Mouse (Mus musculus) liver, embryonic 14 days (tissue): ENCODE measurements around the gene Obsl1. TPM values are rescaled to one million over a fixed set of nuclear protein-coding genes. Genes with fewer than 3 reads are reported as not detected.

ENCODE experiments used
- polyA plus RNA-seq: library from polyadenylated mRNA; depleted of rRNA; stranded (reverse); fragments of >200 nt; gene quantifications from 2 replicates; pipeline ENCODE4 v1.2.3, GENCODE M21; 2012; rRNA removed

Obsl1 gene
- polyA plus RNA-seq, result 8.2 and 10.1 TPM in 2 replicates

DNA sequence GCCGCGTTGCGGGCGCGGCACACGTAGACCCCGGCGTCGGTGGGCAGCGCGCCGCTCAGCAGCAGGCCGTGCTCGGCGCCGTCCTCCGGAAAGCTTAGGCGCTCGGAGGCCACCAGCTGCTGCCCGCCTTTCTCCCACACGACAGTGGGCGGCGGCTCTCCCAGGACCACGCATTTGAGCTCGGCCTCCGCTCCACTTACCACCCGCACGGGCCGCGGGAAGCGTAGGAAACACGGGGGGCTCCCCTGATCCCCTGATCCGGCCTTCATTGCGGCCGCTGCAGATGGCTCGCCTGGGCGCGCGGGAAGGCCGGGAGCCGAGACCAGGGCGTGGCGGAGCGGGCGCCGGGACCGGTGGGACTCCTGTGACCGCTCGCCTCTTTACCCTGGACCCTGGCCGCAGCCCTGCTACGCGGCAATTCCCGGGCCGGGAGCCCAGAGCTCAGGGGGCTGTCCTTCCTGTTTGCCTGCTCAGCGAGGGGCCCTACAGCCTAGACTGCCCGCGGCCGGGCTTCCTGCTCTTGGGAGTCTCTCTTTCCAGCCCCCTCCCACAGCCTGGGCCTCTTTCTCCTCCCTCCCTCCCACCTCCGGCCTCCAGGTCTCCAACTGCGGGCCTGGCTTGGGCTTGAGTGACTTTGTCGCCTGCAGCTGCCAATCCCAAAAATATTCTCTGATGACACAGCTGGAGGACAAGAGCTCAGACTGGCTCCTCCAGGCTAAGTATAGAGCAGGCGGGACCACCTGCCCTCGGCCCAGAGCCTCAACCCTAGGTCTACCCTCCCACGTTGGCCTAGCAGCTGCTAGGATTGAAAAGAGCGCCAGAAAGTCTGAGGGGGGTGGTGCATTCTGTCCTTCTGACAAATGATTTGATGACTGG is at the start of gene Obsl1:
Gene Obsl1 (minus strand): TSS at position 497 of the 876 bp plus-strand sequence.

DNA sequence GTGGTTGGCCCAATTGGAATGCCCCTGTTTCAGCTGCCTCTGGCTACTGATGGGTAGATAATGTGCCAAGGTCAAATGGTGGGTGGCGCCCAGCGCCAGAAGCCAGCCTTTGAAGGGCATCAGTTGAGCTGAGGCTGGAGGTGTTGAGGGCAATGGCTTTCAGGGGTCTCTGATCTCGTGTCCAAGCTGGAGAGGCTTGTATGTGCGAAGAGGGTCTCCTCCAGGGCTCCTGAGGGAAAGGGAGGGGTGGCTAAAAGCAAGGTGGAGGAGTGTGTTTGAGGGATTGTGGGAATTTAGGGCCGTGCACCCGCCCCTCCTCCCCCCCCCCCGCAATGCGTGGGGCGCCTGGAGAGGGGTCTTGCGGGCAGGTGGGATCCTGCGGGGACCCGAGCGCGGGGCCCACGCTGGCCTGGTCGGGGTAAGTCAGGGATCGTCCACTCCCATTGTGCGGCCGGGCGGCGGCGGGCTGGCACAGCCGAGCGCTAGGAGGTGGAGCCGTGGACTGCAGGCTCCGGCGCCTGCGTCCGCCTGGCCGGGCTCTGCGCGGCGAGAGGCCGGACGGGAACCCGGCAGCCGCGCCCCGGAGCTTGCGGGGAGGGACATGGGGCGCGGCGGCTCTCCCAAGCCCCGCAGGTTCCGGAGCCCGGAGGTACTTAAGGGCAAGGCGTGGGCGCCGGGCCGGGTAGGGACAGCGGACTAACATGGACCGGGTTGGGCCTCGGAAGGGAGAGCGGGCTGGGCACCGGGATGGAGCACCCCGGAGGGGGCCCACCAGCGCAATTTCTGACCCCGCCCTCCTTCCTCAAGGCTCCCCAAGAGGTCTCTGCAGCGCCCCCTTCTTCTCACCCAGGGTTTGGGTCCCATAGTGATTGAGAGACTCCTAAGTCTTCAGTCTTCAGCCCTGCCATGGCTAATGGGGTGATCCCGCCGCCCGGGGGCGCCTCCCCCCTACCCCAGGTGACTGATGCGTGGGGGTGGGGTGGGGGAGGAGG is 40.0 kb upstream of the Obsl1 start, which contains the start of gene Slc4a3:
Gene Slc4a3 (plus strand): TSS at position 302 of the 992 bp plus-strand sequence.

DNA sequence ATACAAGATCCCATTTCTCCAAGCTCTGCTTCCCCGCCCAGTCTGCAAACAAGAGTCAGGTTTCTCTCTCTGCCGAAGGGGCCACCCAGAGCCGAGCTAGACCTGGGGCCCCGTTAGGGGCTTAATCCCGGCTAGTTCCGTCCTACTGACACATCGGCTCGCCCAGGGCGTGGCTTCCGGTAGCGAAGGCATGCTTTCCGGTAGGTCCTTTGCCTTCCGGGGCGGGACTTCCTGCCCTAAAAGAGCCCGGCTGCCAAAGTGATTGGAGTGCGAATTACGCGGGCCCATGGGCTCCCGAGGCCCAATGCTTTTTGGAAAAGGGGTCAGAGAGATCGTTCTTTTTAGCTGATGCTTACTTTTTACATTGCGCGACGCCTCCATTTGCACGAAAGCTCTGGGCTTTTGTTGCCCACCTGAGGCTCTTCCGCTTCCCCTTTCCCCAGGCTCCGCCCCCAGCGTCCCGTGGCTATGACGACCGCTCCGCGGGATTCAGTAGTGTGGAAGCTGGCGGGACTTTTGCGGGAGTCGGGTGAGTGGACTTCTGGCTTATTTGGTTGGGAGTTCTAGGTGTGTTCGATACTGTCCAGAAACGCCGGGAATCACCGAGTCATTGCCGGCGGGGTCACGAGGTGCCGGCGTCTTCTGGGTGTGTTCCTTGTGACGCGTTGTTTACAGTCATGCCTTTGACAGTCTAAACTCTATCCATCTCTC is 15.2 kb upstream of the Obsl1 start, which contains the start of gene Stk11ip:
Gene Stk11ip (plus strand): TSS at position 209 of the 711 bp plus-strand sequence.

DNA sequence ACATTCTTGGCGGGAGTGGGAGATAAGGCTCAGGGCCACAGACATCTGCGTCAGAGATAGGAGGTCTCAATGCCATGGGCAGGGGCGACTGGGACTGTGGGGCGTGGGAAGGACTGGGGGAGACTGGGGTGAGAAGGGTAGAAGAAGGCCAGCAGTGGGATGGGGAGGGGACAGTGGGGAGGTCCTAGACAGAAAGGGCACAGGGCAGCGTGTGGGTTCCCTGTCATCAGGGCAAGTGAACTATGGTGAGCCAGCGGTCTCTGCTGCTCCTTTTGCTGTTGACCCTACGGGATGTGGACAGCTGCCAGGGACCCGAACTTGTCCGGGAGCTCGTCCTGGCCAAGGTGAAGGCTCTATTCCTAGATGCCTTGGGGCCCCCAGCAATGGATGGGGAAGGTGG is 754 bp upstream of the Obsl1 start, which contains the start of gene Inha:
Gene Inha (plus strand): TSS at position 72 of the 400 bp plus-strand sequence.

DNA sequence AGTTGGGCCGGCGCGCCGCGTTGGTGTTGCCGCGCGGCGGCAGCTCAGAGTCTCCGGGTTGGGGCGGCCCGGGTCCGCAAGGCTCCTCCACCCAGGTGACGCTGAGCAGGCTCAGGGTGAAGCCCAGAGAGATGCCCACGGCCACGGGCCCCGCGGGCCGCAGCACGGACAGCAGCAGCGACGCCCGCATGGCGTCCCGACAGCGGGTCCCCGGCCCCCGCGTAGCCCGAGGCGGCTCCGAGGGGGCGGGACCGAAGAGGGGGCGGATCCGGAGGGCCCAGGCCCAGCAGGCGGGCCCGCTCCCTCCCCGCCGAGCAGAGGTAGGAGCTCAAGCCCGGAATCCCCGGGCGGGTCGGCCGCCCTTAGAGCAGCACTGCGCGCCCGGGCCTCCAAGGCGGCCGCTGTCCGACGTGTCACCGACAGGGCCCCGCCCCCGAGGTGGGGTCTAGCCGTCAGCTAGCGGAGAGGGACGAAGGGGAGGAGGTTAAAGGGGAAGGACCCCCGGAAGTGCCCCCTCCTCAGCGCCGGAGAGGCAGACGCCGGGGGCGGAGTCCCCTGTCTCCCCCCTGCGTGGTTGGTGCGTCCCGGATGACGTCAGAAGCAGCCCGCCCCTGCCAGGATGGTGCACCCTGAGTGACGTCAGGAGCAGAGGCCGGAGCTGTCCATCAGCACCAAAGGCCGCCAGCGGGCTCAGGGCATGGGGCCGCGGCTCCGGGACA is 27.2 kb downstream of the Obsl1 start, which contains the start of the genes Chpf and Tmem198:
Gene Chpf (minus strand): TSS at position 392 of the 719 bp plus-strand sequence.
Gene Tmem198 (plus strand): TSS at position 617 of the 719 bp plus-strand sequence.

DNA sequence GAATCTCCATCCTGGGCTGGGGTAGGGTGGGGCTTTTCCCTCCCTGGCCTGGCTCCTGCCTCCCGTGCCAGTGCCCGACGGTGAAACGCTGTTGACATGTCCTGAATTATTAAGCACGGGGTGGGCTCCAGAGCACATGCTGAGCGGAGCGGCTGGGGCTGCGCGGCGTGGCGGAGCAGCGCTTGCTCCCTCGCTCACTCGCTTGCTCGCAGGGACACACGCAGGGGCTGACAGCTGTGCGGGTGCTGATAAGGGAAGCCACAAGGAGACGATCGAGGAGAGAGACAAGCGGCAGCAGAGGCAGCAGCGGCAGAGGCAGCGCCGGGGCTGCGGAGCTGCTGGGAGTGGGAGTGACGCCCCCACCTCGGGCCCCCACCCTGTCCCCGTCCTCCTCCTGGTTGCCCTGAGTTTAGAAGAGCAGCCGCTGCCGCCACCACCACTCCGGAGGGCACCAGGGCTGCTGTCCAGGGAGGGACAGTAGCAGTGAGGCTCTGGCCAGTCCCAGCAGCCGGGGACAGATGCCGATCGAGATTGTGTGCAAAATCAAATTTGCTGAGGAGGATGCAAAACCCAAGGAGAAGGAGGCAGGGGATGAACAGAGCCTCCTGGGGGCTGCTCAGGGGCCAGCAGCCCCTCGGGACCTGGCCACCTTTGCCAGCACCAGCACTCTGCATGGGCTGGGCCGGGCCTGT is 55.8 kb downstream of the Obsl1 start, which contains the start of gene Asic4:
Gene Asic4 (plus strand): TSS at position 123 of the 692 bp plus-strand sequence.

DNA sequence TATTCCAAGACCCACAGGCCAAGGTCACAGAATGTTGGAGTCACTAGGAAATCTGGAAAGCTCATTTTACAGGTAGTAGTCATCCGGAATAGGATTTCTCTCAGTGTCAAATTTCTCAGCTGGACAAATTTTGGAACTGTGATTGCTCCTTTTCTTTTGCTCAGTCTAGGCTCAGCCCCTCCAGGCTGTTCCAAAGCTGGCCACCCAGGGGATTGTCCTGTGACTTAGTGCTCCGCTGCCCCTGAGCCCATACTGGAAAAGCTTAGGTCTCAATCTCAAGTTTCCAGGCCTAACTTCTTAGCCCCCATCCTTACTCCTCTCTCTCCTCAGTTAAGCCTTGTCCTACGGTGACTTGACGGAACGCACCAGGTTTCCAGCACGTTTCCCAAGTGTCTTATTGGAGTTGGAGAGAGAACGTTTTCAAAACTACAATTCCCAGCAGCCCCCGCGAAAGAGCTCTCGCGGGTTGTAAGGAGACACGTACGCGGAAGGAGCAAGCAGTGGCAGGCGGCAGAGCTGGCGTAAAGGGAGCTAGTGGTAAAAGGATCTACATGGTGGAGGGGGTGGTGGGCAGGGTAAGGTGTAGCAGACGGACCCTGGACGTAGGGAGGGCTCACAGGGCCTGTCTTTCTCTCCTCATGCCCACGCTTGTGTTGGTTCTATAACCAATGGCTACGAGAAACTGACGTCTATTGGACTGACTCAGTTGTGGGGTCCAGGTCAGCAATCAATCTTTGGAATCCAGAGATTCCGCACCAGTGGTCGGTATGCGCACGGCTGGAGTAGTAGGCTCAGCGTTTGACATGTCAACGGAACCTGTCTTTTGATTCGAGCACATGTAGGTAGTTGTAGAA is 70.5 kb downstream of the Obsl1 start, which contains the start of gene Gmppa:
Gene Gmppa (plus strand): TSS at position 456 of the 854 bp plus-strand sequence.

Other genes starting within 250 kb of the Obsl1 start
- 0.14 and 0.23 TPM in 2 replicates for gene Ptprn, start 241.9 kb downstream of the Obsl1 start, polyA plus RNA-seq
- not detected in 2 replicates for gene Resp18, start 228.0 kb downstream of the Obsl1 start, polyA plus RNA-seq
- gene Dnpep, start 188.5 kb downstream of the Obsl1 start, polyA plus RNA-seq, result 32.9 and 37.6 TPM in 2 replicates
- gene Des, start 146.1 kb downstream of the Obsl1 start, polyA plus RNA-seq, result 1.1 and 2.3 TPM in 2 replicates
- gene Speg, start 131.2 kb downstream of the Obsl1 start, polyA plus RNA-seq, result 6.7 and 7.5 TPM in 2 replicates
- gene Gmppa, start 70.5 kb downstream of the Obsl1 start, polyA plus RNA-seq, result 31.7 and 35.4 TPM in 2 replicates
- gene Asic4, start 56.0 kb downstream of the Obsl1 start, polyA plus RNA-seq, result 0.03 and 0.06 TPM in 2 replicates
- gene Chpf, start 27.1 kb downstream of the Obsl1 start, polyA plus RNA-seq, result 3.7 and 4.0 TPM in 2 replicates
- 0.09 and 0.12 TPM in 2 replicates for gene Tmem198, start 26.9 kb downstream of the Obsl1 start, polyA plus RNA-seq
- gene Inha, start 625 bp upstream of the Obsl1 start, polyA plus RNA-seq, result 1.4 and 1.5 TPM in 2 replicates
- 5.3 and 6.2 TPM in 2 replicates for gene Stk11ip, start 15.1 kb upstream of the Obsl1 start, polyA plus RNA-seq
- gene Slc4a3, start 39.8 kb upstream of the Obsl1 start, polyA plus RNA-seq, result 0.96 and 0.97 TPM in 2 replicates